Mouse (Mus musculus): ENCODE results near the gene Spag6.
A peak's percentile ranks its signal among the peaks of the same experiment; 100 is the strongest.

Spag6 gene

DNA sequence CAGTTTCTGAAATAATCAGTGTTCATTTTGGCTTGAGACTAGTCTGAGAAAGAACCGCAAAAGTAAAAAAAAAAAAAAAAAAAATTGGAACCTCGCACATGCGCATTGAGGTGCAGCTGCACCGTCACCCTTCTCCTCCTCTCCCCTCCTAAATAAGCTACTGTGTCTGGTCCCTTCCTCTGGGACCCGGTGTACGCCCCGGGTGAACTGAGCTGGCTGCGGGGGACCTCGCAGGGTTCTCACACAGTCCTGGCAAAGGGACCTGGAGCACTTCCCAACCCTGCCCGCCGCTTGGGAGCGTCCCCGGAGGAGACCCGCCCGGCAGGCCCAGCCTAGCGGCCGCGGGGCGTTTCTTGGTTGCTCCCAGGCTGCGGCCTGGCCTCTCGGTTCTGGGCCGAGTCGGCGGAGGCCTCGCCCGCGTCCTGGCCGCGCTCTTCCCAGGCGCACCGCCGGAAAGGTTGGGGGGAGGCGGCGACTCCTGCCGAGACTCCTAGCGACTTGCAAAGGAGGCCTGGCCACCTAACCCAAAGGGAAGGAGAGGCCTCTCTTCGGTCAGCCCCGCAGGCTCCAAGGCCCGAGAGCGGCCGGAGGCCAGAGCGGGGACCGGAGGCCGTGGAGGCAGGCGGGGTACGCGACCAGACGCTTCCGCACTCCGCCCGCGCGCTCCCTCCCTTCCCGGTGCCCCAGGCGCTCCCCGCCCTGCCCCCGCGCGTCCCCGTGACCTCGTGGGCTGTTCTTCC lies at the start of gene Spag6:
Spag6 (plus strand) TSS at position 162 of the 740 bp plus-strand sequence.
- DNase-seq (ENCODE audit: low spot score in 2 of 2), result peak; percentile 70 to 78

DNA sequence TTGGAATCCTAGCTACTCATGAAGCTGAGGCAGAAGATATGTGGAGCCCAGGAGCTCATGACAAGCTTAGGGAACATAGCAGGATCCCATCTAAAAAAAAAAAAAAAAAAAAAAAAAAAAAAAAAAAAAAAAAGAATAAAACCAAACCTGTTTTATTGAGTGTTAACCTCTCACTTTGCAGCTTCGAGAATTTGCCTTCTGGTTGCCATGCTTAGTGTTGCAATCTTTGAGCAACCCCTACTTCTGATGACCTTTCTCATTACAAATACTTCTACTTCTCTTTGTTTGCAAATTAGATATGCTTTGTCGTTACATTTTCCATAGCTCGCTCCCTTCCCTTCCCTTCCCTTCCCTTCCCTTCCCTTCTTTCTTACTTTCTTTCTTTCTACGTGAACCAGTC lies 45.3 kb upstream of the Spag6 start:
- DNase-seq (ENCODE audit: low spot score in 2 of 2), result no peak

DNA sequence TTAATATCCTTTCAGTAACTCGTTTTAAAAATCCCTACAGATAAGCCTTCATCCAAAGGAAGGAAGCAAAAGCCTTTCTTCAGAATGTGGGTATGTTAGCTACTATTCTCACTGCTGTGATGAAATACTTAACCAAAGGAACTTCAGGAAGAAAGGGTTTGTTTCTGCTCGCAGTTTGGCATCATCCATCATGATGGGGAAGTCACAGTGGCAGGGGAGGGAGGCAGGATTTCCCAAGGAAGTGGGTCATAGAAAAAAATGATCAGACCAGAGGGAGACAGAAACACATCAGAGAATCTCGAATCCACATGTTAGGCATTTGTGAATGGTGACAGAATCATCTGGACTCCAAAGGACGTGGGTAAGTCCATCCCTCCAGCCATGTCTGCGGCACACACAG lies 39.0 kb upstream of the Spag6 start:
- no peak for DNase-seq (ENCODE audit: low spot score in 2 of 2)

DNA sequence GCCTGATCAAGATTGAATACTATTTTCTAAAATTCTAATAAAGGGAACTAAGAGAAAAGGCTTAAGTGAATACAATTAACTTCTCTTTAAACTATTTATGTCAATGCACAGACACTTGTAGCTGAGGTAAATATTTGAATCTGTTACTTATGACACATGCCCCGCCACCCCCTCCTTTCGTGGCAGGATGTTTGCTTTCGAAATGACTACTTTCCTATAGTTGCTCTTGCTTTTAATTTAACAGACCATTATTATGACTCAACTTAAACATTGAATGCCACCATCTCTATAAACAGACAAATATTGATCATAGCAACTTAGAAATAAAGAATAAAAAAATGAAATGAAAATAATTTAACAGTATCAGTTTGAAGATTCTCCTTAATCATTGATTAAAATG lies 29.8 kb upstream of the Spag6 start:
- DNase-seq (ENCODE audit: low spot score in 2 of 2), result no peak

DNA sequence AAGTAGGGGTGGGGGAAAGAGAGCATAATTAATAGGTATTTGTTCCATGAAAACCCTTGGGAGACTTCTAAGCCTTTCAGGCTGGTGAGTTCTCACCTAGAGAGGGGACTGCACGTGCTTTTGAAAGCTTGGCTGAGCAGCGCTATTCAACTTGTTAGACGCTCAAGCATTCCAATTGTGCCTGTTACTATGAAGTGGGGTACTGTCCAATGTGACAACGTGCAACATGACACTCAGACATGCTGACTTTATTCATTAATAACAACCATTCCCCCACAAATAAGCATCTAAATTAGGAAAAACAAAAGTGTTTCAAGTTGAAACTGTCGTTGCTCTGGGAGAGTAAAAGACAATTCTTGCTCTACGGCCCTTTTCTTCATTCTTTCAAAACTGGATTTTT lies 22.8 kb upstream of the Spag6 start:
- DNase-seq (ENCODE audit: low spot score in 2 of 2), result no peak

DNA sequence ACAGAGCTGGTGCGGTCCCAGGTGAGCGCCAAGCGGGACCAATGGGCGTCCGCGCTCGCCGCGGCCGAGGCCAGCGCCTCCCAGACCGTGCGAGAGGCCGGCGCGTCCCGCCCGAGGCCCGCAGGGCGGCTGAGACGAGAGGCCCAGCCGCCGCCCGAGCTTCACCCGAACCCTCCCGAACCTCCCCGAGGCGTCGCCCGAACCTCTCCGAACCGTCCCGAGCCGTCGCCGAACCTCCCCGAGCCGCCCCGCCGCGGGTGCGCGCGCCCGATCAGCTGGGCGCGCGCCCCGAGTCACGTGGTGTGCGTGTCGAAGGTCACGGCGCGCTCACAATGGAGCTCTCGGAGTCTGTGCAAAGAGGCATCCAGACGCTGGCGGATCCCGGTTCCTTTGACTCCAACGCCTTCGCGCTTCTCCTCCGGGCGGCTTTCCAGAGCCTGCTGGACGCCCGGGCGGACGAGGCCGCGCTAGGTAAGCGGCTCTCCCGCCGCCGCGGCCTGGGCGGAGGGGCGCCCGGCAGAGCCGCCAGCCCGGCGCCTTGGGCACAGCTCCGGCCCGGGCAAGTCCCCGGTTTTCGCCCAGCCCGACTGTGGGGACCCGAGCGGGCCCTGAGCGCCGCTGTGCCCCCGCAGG lies 21.6 kb upstream of the Spag6 start, which contains the start of gene Commd3:
Commd3 (plus strand) TSS at position 252 of the 633 bp plus-strand sequence.
- peak; percentile 95 to 96 for DNase-seq (ENCODE audit: low spot score in 2 of 2)

DNA sequence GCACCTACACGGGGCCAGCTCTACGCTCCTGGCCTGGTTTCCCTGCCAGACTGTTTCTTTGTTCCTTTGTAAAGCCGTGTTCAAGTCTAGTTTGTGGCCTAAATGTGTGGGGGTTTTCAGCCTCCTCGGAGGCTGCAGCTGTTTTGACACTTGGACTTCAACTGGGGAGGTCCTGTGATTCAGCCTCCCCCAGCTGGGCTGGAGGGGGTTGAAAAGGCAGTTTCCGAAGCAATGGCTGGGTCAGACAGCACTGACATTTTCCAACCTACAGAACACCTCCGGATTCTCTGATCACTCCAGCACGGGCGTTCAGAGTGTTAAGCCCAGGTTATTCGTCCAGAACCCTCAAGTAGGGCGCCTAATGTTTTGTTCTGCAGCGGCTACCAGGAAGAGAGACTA lies 21.1 kb upstream of the Spag6 start:
- no peak for DNase-seq (ENCODE audit: low spot score in 2 of 2)

DNA sequence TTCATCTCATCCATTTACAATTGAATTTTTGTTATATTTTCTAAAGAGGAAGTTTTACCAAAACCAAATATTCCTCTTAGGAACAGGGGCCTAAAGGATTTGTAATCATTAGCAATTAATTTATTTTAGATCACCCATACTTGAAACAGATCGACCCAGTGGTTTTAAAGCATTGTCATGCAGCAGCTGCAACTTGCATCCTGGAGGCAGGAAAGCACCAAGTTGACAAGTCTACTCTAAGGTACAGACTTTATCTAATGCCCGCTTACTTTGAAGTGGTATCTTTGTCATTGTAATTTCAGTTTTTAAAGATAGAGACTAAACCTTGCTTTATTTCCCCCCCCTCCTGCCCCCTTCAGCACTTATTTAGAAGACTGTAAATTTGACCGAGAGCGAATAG lies 20.1 kb upstream of the Spag6 start:
- DNase-seq (ENCODE audit: low spot score in 2 of 2), result no peak

DNA sequence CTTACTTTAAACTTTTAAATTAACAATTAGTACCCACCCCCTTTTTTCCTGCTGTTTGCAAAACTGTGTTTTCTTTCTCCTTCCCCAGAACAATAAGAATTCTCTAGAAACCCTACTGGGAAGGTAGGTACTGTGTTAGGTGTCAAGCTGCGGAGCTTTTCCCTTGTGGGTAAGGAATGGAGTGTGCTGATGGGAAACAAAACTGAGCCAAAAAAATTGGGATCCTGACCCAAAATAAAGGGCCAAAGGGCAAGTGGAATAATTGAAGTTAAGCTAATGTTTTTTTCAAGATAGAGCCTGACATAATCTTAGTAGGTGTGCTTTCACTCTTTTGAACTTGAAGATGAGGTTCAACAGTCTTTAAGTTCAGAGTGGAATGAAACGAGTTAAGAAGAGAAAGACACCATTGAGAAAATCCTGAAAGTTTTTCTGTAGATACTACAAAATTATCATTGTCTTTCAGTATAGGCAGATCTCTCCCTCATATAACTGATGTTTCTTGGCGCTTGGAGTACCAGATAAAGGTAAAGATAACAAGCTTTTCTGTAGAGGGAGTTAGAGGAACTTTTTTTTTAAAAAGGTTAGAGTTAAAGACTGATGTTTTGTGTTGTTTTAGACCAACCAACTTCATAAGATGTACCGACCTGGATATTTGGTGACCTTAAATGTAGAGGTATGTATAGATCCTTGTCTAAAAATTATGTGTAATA lies 19.5 kb upstream of the Spag6 start:
- DNase-seq (ENCODE audit: low spot score in 2 of 2), result no peak

DNA sequence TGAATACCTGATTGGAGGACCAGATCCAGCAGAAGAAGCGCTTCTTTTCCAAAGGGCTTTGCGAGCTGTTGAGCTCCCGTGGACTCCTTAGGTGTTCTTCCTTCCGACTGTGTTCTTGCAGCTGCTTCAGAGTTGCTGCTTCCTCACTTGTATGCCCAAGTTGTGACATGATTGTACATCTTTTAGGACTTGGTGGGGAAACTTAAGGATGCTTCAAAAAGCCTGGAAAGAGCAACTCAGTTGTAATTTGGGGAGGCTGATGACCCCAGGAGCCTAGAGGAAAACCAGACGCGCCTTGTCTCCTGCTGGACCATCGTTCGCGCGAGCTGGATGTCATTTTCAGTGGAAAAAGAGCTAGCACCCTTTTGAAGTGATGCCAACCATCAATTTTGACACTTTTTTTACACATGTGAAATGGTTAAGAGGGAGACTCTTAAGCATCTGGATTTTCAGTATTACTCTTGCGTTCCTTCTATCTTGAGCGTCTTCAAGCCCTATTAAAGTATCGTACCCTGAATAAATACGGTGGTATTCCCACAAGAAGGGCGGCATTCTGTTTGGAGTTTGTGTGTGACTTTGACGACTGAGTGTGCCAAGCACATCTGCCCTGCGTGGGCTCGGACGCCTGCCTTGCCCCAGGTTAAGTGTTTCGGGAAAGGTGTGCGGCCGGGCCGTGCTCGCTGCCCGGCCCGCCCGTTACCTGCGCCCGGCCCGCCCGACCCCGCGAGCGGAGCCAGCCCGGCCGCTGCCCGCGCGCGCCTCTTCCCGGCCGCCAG lies 18.0 kb upstream of the Spag6 start:
- no peak for DNase-seq (ENCODE audit: low spot score in 2 of 2)

DNA sequence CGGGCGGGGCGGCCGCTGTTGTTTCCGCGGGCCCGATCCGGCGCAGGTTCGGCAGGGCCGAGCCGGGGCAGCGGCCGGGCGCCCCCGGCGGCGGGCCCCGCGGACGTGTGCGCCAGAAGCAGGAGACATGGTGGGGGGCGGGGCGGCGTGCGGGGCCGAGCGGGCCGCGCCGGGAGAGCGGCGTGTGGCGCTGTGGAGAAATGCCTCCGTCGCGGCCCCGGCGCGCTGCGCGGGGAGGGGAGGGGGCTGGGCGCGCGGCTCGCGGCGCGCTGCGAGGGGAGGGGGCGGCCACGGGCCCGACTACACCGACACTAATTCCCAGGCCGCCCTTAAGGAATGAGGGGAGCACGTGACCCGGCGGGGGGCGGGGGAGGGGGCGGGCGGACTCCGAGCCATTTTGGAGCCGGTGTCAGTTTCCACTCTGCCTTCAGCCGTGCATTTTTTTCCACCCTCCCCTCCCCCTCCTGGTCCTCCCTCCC lies 17.3 kb upstream of the Spag6 start:
- DNase-seq (ENCODE audit: low spot score in 2 of 2), result peak; percentile 59 to 65

DNA sequence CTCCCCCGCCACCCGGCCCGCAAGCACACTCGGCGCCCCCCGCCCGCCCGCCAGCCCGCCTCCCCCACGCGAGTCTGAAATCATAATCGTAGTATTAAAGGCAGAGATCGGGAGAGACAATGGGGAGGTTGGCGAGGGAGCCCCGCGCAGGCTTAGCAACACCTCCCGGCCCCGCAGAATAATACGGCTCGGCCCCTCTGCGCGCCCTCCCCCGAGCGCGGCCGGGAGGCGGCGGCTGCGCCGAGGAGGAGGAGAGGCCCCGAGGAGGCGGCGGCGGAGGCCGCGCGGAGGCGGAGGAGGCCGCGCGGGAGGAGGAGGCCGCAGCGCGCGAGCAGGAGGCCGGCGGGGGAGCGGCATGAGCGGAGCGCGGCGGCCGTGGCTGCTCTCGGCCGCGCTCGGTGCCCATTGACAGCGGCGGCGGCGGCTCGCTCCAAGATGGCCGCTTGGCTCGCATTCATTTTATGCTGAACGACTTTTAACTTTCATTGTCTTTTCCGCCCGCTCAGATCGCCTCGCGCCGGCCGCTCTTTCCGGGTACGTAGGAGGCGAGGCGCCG lies 16.8 kb upstream of the Spag6 start, which contains the start of gene Bmi1:
Bmi1 (plus strand) TSS at position 83 of the 556 bp plus-strand sequence.
- peak in 1 of 2 experiments; percentile 59 for DNase-seq (ENCODE audit: low spot score in 2 of 2)

DNA sequence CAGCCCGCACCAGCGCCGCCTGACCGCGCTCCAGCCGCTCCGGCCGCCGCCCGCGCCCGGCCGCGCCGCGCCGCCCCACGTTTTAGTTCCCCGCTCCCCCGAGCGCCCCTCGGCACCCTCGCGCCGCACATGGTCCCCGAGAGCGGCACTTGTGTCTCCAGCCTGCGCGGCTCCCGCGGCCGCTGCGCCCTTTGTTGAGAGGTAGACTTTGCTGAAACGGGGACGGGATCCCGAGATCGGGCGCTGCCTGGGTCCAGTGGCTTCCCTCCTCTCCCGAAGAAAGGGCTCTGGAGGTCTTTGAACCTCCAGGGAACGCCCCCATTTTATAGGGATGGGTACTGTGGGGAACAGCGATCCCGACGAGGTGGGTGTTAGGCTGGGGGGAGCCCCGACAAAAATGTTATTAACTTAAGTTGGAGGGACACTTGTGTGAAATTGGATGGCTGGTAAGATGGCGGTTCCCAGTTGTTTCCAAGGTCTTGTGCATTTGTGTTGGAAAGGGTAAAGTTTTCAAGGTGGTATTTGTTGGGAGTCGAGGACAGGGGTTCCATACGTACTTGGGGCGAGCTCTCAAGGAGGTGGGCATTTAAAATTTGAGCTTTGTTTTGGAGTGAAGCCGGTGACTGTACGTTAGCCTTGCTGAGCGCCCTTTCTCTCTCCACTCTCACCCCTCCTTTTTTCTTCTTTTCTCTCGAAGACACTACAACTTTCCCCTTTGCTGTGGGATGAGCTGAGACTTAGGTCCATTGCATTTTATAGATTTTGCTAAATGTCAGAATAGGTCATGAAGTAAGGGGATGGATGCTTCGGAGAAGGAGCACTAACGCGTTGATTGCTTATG lies 16.0 kb upstream of the Spag6 start:
- DNase-seq (ENCODE audit: low spot score in 2 of 2), result peak in 1 of 2 experiments; percentile 36

DNA sequence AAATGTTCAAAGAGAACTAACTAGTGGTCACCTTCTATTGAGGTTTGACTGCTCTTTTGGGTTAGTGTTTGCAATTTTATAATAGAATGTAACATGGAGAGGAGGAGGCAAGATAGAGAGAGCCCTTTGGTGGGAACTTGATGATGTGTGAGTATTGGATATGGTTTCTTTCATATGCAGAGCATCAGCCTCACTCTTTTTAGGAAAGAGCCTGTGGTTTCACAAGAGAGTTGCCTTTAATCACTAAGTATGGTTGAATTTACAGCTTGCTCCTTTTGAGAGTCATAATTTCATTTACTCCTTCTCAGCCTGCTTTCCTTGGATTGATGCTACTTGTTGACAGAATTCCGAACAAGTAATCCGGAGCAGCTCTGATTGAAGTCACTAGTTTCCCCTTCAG lies 14.1 kb upstream of the Spag6 start:
- DNase-seq (ENCODE audit: low spot score in 2 of 2), result no peak

DNA sequence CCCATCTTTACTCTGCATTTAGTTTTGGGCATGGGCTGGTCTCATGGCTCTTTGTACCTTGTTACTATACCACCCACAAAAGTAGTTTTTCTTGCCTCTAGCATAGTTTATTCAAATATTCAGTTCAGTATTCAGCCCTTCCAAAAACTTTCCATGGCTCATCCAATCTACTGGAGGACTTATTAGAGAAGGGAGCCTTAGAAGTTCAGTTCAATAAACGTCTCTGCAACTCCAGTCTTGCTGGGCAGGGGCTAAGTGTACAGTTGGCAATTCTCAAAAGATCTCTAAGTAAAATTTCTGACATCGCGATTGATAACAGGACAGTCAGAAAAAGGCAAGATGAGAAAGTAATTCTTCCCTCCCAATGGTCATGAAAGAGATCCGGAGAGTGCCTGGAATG lies 13.3 kb upstream of the Spag6 start:
- no peak for DNase-seq (ENCODE audit: low spot score in 2 of 2)

DNA sequence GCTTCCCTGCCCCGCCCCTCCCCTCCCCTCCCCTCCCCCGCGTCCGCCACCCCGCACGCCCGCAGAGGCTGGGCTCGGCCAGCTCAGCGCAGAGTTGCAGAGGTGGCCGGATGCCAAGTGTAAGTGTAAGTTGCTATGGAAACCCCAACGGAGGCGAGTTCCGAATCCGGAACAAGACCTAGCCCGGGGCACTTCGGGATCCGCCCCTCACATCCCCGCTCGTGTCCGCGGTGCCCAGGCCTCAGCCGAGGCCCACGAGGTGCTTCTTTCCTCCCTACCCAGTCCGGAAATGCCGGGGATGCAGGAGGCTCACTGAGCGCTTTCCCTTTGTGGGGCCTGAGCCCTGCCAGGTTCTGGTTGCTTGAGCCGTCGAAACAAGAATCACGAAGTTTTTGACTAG lies 12.9 kb upstream of the Spag6 start:
- DNase-seq (ENCODE audit: low spot score in 2 of 2), result peak in 1 of 2 experiments; percentile 18

DNA sequence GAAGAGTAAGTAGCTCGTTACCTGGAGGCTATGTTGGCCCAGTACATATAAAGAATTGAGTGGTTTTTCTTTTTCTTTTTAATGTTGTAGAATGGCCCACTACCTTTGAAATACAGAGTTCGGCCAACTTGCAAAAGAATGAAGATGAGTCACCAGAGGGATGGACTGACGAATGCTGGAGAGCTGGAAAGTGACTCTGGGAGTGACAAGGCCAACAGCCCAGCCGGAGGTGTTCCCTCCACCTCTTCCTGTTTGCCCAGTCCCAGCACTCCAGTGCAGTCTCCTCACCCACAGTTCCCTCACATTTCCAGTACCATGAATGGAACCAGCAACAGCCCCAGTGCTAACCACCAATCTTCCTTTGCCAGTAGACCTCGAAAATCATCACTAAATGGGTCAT lies 9.8 kb upstream of the Spag6 start:
- DNase-seq (ENCODE audit: low spot score in 2 of 2), result no peak

DNA sequence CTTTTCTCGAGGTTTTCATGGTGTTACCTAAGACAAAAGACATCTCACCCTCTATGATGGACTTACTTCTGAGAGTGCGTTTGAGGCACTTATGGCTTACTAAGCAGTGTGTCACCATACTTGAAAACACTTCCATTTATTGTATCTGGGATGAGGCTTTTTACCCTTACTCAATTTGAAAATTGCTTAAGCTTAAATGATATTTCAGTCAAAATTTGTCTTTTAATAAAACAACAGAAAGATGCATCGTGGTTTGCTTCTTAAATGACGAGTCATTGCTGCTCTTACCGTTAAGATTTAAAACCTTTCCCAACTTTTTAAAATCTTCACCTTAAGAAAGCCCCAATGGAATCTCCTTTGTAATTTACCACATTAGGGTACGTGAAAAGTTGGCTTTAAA lies 7.4 kb upstream of the Spag6 start:
- DNase-seq (ENCODE audit: low spot score in 2 of 2), result no peak

DNA sequence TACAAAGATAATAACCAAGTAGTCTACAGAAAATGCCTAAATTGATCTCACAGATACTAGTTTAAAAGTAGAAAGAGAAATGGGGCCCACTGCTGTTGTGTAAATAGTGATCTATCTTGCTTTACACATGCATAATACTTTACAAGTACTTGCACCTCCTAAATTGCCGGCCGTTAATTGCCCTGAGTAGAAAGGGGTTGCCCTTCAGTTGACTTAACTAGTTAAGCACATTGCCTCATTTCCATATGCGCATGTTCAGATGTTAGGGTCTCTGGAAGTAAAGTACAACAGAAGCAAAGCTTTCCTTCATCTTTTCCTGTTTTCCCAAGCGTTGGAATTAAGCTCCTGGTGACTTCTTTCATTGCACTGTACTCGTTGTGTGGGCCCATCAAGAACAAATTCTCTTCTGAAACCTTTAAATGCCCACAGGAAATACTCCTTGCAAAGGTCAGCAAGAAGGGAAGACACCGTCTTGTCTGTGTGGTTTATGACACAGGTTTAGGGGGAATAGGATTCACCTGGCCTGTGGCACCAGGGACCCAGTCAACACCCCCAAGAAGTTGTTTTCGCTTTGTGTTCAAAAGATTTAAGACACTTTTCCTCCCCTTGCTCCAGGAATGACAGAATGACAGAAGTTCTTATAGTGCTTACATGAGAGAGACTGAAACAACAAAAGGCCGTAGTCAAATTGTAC lies 6.9 kb upstream of the Spag6 start:
- no peak for DNase-seq (ENCODE audit: low spot score in 2 of 2)

DNA sequence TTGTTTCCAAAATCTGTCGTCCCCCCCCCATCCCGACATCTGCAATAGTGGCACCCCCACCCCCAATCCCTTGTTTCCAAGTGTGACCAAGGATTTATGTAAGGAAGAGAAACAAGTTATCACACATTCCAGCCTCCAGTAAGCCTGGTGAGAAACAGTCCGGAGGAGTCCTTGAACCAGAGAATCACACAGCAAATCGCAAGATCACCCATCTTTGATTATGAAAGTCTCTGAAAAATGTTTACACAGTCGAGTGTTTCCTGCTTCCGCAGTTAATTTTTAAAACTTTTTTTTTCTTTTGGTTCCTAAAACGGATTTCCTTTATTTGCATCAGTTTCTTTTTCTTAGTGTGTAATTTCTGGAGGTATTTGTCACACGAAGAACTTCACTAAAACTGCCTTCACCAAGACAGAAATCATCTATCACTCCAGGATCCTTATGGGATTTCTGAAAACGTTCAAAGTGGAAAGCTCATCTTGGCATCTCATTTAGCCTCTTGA lies 6.1 kb upstream of the Spag6 start:
- no peak for DNase-seq (ENCODE audit: low spot score in 2 of 2)

All from urinary bladder, postnatal 36 days (tissue).